Mouse (Mus musculus): Measurements from ENCODE around the gene Csf2rb2.

DNA sequence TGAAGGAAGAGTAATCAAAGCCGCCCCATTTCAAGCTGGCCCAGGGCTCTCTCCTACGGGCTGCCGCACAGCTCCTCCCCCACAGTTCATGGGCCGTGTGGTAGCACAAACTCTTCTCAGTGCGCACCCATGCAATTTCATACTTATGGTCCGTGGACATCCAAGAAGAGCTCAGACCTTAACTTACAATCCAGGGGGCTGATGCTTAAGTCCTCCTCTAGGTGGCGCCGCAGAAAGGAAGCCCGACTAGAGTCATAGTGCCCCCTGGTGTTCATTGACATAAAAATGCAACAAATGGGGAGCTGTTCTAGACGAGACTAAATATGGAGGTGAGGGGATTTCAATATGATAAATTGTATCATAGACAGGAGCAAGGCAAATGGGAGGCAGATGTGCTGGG, 66.1 kb downstream of the Csf2rb2 start:
- TF ChIP-seq CTCF (IDR thresholded peaks at IDR 0.05; ENCODE audit: low read depth) = peak; percentile 100
- no peak for TF ChIP-seq EP300 (IDR thresholded peaks at IDR 0.05; ENCODE audit: low read depth)
